Comparison of ENCODE assay signal across 15 mouse cellular contexts in genomic region chr19:41844345-41844744, GRCm38 (mm10). TPM values are rescaled to one million over a fixed set of nuclear protein-coding genes. Genes with fewer than 3 reads are reported as not detected.
DNase-seq lines count a peak whose midpoint lies in the region; ATAC-seq and TF ChIP-seq lines count a peak whose summit lies in the region.
"Had no signal": no experiment of that assay in that cellular context is flagged by ENCODE, and none has a peak within 500 bp of the region (broad histone marks: within the 10 kb centered on the region; RNA-seq: fewer than 3 reads in every experiment).

No protein-coding gene starts in this region.

- WGBS in hindbrain, postnatal 0 days: 83% methylated on average over 6 of the region's 6 CpGs
- 89% methylated on average over 6 of the region's 6 CpGs for WGBS in hindbrain, embryonic 16.5 days
- 83% methylated on average over 6 of the region's 6 CpGs for WGBS in thymus, adult 2 months
- 69% methylated on average over 6 of the region's 6 CpGs for WGBS in bone marrow, adult 2 months
- WGBS in lung, adult 2 months: 90% methylated on average over 6 of the region's 6 CpGs

- H3K4me2 ChIP-seq in hindbrain, postnatal 0 days (ENCODE audit: low read depth, low read length): no peak overlapping the region
- no peak overlapping the region for H3K4me2 ChIP-seq in hindbrain, embryonic 16.5 days (ENCODE audit: low read length)
- H3K4me2 ChIP-seq: midbrain, embryonic 15.5 days; neural tube, embryonic 15.5 days had no signal

- no peaks in the 10 kb centered on the region for H3K4me1 ChIP-seq in hindbrain, postnatal 0 days (ENCODE audit: insufficient read depth, low read length)
- peaks cover 12% of the 10 kb centered on the region for H3K4me1 ChIP-seq in hindbrain, embryonic 16.5 days (ENCODE audit: control insufficient read depth, insufficient read depth, low read depth, low read length)
- peaks cover 12% of the 10 kb centered on the region for H3K4me1 ChIP-seq in thymus, adult 2 months (replicated peaks; ENCODE audit: control insufficient read depth, insufficient read depth, low read length)
- H3K4me1 ChIP-seq in bone marrow, adult 2 months (ENCODE audit: control insufficient read depth, insufficient read depth, low read length): peaks cover 2% of the 10 kb centered on the region; the same call in 1 of the 2 replicates
- H3K4me1 ChIP-seq in lung, adult 2 months (ENCODE audit: control insufficient read depth, insufficient read depth, low read length): peaks cover 4% of the 10 kb centered on the region; the same call in 1 of the 2 replicates

- no peak for ATAC-seq in hindbrain, postnatal 0 days
- no peak for ATAC-seq in hindbrain, embryonic 16.5 days
- ATAC-seq: forebrain, embryonic 16.5 days; midbrain, embryonic 15.5 days had no signal

- no peak overlapping the region for H3K27ac ChIP-seq in hindbrain, postnatal 0 days
- no peak overlapping the region for H3K27ac ChIP-seq in hindbrain, embryonic 16.5 days (ENCODE audit: low read depth, low read length)
- H3K27ac ChIP-seq in thymus, adult 2 months (ENCODE audit: control insufficient read depth, insufficient read depth, low read length): no peak overlapping the region
- no peak overlapping the region for H3K27ac ChIP-seq in bone marrow, adult 2 months (ENCODE audit: control insufficient read depth, insufficient read depth, low read depth, low read length, poor library complexity)
- H3K27ac ChIP-seq: midbrain, embryonic 15.5 days; neural tube, embryonic 15.5 days had no signal

- peak; percentile 19; the same call in 1 of the 2 replicates for TF ChIP-seq CTCF in hindbrain, postnatal 0 days (IDR thresholded peaks at IDR 0.05; ENCODE audit: low read depth)
- no peak for TF ChIP-seq CTCF in thymus, adult 2 months (IDR thresholded peaks at IDR 0.05; ENCODE audit: borderline replicate concordance, control insufficient read depth, extremely low read depth, insufficient read depth, low read length, poor library complexity)
- peak; percentile 42 for TF ChIP-seq CTCF in bone marrow, adult 2 months (IDR thresholded peaks at IDR 0.05; ENCODE audit: control insufficient read depth, insufficient read depth, low read length)
- no peak for TF ChIP-seq CTCF in lung, adult 2 months (IDR thresholded peaks at IDR 0.05; ENCODE audit: insufficient read depth, low read length)

- H3K4me3 ChIP-seq in hindbrain, postnatal 0 days (ENCODE audit: low read length): no peak overlapping the region
- no peak overlapping the region for H3K4me3 ChIP-seq in hindbrain, embryonic 16.5 days (ENCODE audit: low read length)
- H3K4me3 ChIP-seq in thymus, adult 2 months (ENCODE audit: control insufficient read depth, insufficient read depth, low read length): no peak overlapping the region
- no peak overlapping the region for H3K4me3 ChIP-seq in bone marrow, adult 2 months (replicated peaks; ENCODE audit: control insufficient read depth, low read depth, low read length)
- H3K4me3 ChIP-seq in lung, adult 2 months (replicated peaks; ENCODE audit: extremely low read depth, low read depth, low read length): no peak overlapping the region
- H3K4me3 ChIP-seq: midbrain, embryonic 15.5 days; neural tube, embryonic 15.5 days had no signal

- no peaks in the 10 kb centered on the region for H3K9me3 ChIP-seq in hindbrain, postnatal 0 days (ENCODE audit: low read length)
- no peaks in the 10 kb centered on the region for H3K9me3 ChIP-seq in hindbrain, embryonic 16.5 days (ENCODE audit: control insufficient read depth, low read length)
- H3K9me3 ChIP-seq: midbrain, embryonic 15.5 days; neural tube, embryonic 15.5 days had no signal

- H3K27me3 ChIP-seq in hindbrain, postnatal 0 days (ENCODE audit: insufficient read depth, low read length): no peaks in the 10 kb centered on the region
- H3K27me3 ChIP-seq in hindbrain, embryonic 16.5 days (replicated peaks; ENCODE audit: control insufficient read depth, insufficient read depth, low read length): no peaks in the 10 kb centered on the region
- H3K27me3 ChIP-seq in thymus, adult 2 months (ENCODE audit: control insufficient read depth, insufficient read depth, low read length): no peaks in the 10 kb centered on the region
- H3K27me3 ChIP-seq: midbrain, embryonic 15.5 days; neural tube, embryonic 15.5 days had no signal

- no peaks in the 10 kb centered on the region for H3K36me3 ChIP-seq in hindbrain, postnatal 0 days (ENCODE audit: insufficient read depth, low read length)
- no peaks in the 10 kb centered on the region for H3K36me3 ChIP-seq in hindbrain, embryonic 16.5 days (ENCODE audit: control insufficient read depth, insufficient read depth, low read length)
- H3K36me3 ChIP-seq in thymus, adult 2 months (ENCODE audit: control insufficient read depth, insufficient read depth, low read length): no peaks in the 10 kb centered on the region
- H3K36me3 ChIP-seq: midbrain, embryonic 15.5 days; neural tube, embryonic 15.5 days had no signal

- no peak for DNase-seq in hindbrain, postnatal 0 days (ENCODE audit: low spot score)
- peak; percentile 30 for DNase-seq in thymus, adult 2 months
- DNase-seq in thymus, postnatal 10 days (ENCODE audit: low spot score in 2 of 2): no peak
- peak; percentile 49 for DNase-seq in thymus, postnatal 4 days
- DNase-seq in yolk sac, embryonic 10.5 days (ENCODE audit: low spot score): no peak
- DNase-seq in lung, adult 2 months: no peak
- DNase-seq: cerebellum, postnatal 36 days; heart, adult 11 months; heart, postnatal 4 days; kidney, adult 18-20 months had no signal

- no peak for TF ChIP-seq POLR2A in thymus, adult 2 months (IDR thresholded peaks at IDR 0.05; ENCODE audit: control insufficient read depth, extremely low read depth, insufficient read depth, low read length, poor library complexity)
- no peak for TF ChIP-seq POLR2A in bone marrow, adult 2 months (IDR thresholded peaks at IDR 0.05; ENCODE audit: borderline replicate concordance, control insufficient read depth, low read depth, low read length)
- TF ChIP-seq POLR2A in lung, adult 2 months (IDR thresholded peaks at IDR 0.05; ENCODE audit: borderline replicate concordance, extremely low read depth, low read depth, low read length): no peak

- H3K9ac ChIP-seq in hindbrain, postnatal 0 days (replicated peaks; ENCODE audit: low read length): no peak overlapping the region
- H3K9ac ChIP-seq in hindbrain, embryonic 16.5 days (ENCODE audit: low read depth, low read length): no peak overlapping the region
- H3K9ac ChIP-seq: midbrain, embryonic 15.5 days; neural tube, embryonic 15.5 days had no signal

RNA-seq across cellular contexts. Expression of gene Frat2, which starts 3.6 kb away (rescaled TPM):
- total RNA-seq in hindbrain, postnatal 0 days (2014; rRNA removed): 9.0 and 13.2 TPM in 2 replicates
- polyA plus RNA-seq in hindbrain, postnatal 0 days (2015; fragmentation: Nextera tagmentation; extraction: Ambion mirVana): 5.8 and 7.3 TPM in 2 replicates
- 4.3 and 4.6 TPM in 2 replicates for polyA plus RNA-seq in hindbrain, embryonic 16.5 days (2015; fragmentation: Nextera tagmentation; extraction: Ambion mirVana)
- polyA plus RNA-seq in thymus, adult 2 months (2012; rRNA removed): 27.4 and 44.5 TPM in 2 replicates
- polyA plus RNA-seq in bone marrow, adult 2 months (2011; ENCODE audit: insufficient read depth, insufficient read length, low replicate concordance, missing spikeins): 4.5 and 9.7 TPM in 2 replicates
- polyA plus RNA-seq in lung, adult 2 months (2012; rRNA removed): 3.3 and 4.3 TPM in 2 replicates

RNA-seq across cellular contexts. Expression of gene Frat1, which starts 14.6 kb away (rescaled TPM):
- total RNA-seq in hindbrain, postnatal 0 days (2014; rRNA removed): 26.6 and 33.8 TPM in 2 replicates
- 24.4 and 27.0 TPM in 2 replicates for polyA plus RNA-seq in hindbrain, postnatal 0 days (2015; fragmentation: Nextera tagmentation; extraction: Ambion mirVana)
- 18.2 and 19.6 TPM in 2 replicates for polyA plus RNA-seq in hindbrain, embryonic 16.5 days (2015; fragmentation: Nextera tagmentation; extraction: Ambion mirVana)
- 15.4 and 26.4 TPM in 2 replicates for polyA plus RNA-seq in thymus, adult 2 months (2012; rRNA removed)
- 6.4 and 12.0 TPM in 2 replicates for polyA plus RNA-seq in bone marrow, adult 2 months (2011; ENCODE audit: insufficient read depth, insufficient read length, low replicate concordance, missing spikeins)
- polyA plus RNA-seq in lung, adult 2 months (2012; rRNA removed): 3.6 and 4.7 TPM in 2 replicates

RNA-seq across cellular contexts. Expression of gene Arhgap19, which starts 42.5 kb away (rescaled TPM):
- total RNA-seq in hindbrain, postnatal 0 days (2014; rRNA removed): 5.4 and 5.5 TPM in 2 replicates
- polyA plus RNA-seq in hindbrain, postnatal 0 days (2015; fragmentation: Nextera tagmentation; extraction: Ambion mirVana): 3.9 and 4.4 TPM in 2 replicates
- 3.8 and 5.9 TPM in 2 replicates for polyA plus RNA-seq in hindbrain, embryonic 16.5 days (2015; fragmentation: Nextera tagmentation; extraction: Ambion mirVana)
- polyA plus RNA-seq in thymus, adult 2 months (2012; rRNA removed): 18.8 and 23.0 TPM in 2 replicates
- polyA plus RNA-seq in bone marrow, adult 2 months (2011; ENCODE audit: insufficient read depth, insufficient read length, low replicate concordance, missing spikeins): 25.5 and 26.6 TPM in 2 replicates
- polyA plus RNA-seq in lung, adult 2 months (2012; rRNA removed): 1.3 and 2.2 TPM in 2 replicates

RNA-seq across cellular contexts. Expression of gene Rrp12, which starts 51.6 kb away (rescaled TPM):
- 19.2 and 21.9 TPM in 2 replicates for total RNA-seq in hindbrain, postnatal 0 days (2014; rRNA removed)
- polyA plus RNA-seq in hindbrain, postnatal 0 days (2015; fragmentation: Nextera tagmentation; extraction: Ambion mirVana): 11.9 and 12.3 TPM in 2 replicates
- 16.6 and 21.2 TPM in 2 replicates for polyA plus RNA-seq in hindbrain, embryonic 16.5 days (2015; fragmentation: Nextera tagmentation; extraction: Ambion mirVana)
- polyA plus RNA-seq in thymus, adult 2 months (2012; rRNA removed): 9.7 and 10.9 TPM in 2 replicates
- polyA plus RNA-seq in bone marrow, adult 2 months (2011; ENCODE audit: insufficient read depth, insufficient read length, low replicate concordance, missing spikeins): 5.8 and 12.5 TPM in 2 replicates
- 4.1 and 5.5 TPM in 2 replicates for polyA plus RNA-seq in lung, adult 2 months (2012; rRNA removed)

Comparison
In these comparisons a context has a peak if more than half of its experiments do, and no peak if none do; other contexts are left out.
1. DNase-seq: peak in thymus, adult 2 months (single experiment) and thymus, postnatal 4 days (single experiment); none in hindbrain, postnatal 0 days (single experiment), thymus, postnatal 10 days (0 of 2), yolk sac, embryonic 10.5 days (single experiment) and lung, adult 2 months (single experiment).
2. CTCF ChIP-seq: peak in hindbrain, postnatal 0 days (single experiment) and bone marrow, adult 2 months (single experiment); none in thymus, adult 2 months (single experiment) and lung, adult 2 months (single experiment).